8 mouse cellular contexts compared by ENCODE assay signal in the genomic region with DNA sequence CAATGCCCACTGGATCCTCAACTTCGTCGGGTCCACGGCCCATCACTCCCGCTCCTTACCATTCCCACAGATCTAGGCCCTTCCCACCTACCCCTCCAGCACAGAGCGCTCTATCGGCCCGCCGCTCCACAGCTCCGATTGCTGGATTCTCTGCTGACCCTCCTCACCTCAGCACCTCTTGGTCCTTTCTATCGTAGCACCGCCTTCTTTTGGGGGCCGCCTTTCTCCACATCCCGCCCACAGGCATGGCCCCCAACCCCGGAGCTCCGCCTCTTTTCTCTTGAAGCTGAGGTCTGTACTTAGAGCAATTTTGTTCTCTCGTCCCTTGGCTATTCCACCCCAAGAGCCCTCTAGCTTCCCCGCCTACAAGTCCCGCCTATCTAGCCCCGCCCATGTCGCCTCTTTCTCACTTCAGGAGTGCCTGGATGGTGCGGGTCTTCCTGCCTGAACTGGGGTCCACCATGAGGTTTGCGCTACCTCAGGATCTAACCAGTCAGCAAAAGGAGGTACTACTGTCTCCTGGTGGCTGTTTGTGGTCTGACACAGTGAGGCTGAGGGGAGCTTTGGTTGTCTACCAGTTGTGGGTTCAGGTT. TPM values are rescaled to one million over a fixed set of nuclear protein-coding genes. Genes with fewer than 3 reads are reported as not detected.
DNase-seq lines count a peak whose midpoint lies in the region; ATAC-seq lines count a peak whose summit lies in the region.

A gene (minus strand): TSS at position 155 of the 593 bp plus-strand sequence.

- peaks cover 7% of the 10 kb centered on the region for H3K36me3 ChIP-seq in hindbrain, embryonic 13.5 days

- H3K9me3 ChIP-seq in hindbrain, embryonic 13.5 days, result no peaks in the 10 kb centered on the region

- H3K27ac ChIP-seq in hindbrain, embryonic 13.5 days, result peak within 1 kb of the TSS; percentile 45; the same call in 1 of the 2 replicates

- peaks cover 33% of the 10 kb centered on the region for H3K4me1 ChIP-seq in hindbrain, embryonic 13.5 days (replicated peaks)

- H3K27me3 ChIP-seq in hindbrain, embryonic 13.5 days, result peaks cover 23% of the 10 kb centered on the region

- under 1% methylated on average over 22 of the region's 22 CpGs for WGBS in hindbrain, embryonic 13.5 days

- H3K4me3 ChIP-seq in hindbrain, embryonic 13.5 days, result peak within 1 kb of the TSS; percentile 71

- peak within 1 kb of the TSS; percentile 83 for H3K9ac ChIP-seq in hindbrain, embryonic 13.5 days

- peak within 1 kb of the TSS; percentile 99 for H3K4me2 ChIP-seq in hindbrain, embryonic 13.5 days

- DNase-seq in NIH3T3 (ENCODE audit: low read depth), result peak; percentile 69
- peak; percentile 45 for DNase-seq in c-Kit-positive CD71-positive TER-119-positive erythroid progenitor cells, embryonic 14.5 days (ENCODE audit: low spot score)
- peak; percentile 51 for DNase-seq in forelimb bud, embryonic 11.5 days (ENCODE audit: low read depth, low spot score)
- DNase-seq in layer of hippocampus, postnatal 36 days, result peak; percentile 63
- peak; percentile 61 for DNase-seq in lung, postnatal 14 days
- peak; percentile 62 to 67 for DNase-seq in right cerebral cortex, adult 2 months (ENCODE audit: low spot score in 2 of 2)

- ATAC-seq in hindbrain, embryonic 13.5 days (ENCODE audit: low FRiP score), result peak; percentile 57
- ATAC-seq in erythroid progenitor cell, adult 5-6 weeks (replicated peaks; ENCODE audit: low FRiP score, poor library complexity, severe bottlenecking), result no peak

RNA-seq across cellular contexts. Expression of the gene that starts here (rescaled TPM):
- 36.6 and 39.4 TPM in 2 replicates for polyA plus RNA-seq in hindbrain, embryonic 13.5 days (2015; fragmentation: Nextera tagmentation; extraction: Ambion mirVana)
- 10 to 100 TPM; 30.9 to 39.9 TPM for total RNA-seq in layer of hippocampus, postnatal 36 days (2021)
- total RNA-seq in erythroid progenitor cell, adult 5-6 weeks (2015; ENCODE audit: low replicate concordance), result not detected in 2 replicates
- total RNA-seq in erythroid progenitor cell, adult 5-6 weeks (2017; ENCODE audit: low replicate concordance), result not detected in 2 replicates

Comparison
In these comparisons a context has a peak if more than half of its experiments do, and no peak if none do; other contexts are left out.
1. RNA of the gene that starts here (total RNA-seq): 30.9 to 39.9 TPM in layer of hippocampus, postnatal 36 days; not detected in erythroid progenitor cell, adult 5-6 weeks; every median in the first group is over 10 times any median in the second.
2. Peak in every context shown above with its lines, with median percentiles within 50 percentile points of each other: DNase-seq.